Mouse (Mus musculus): ENCODE measurements around the gene Ap2a2. TPM values are rescaled to one million over a fixed set of nuclear protein-coding genes. Genes with fewer than 3 reads are reported as not detected.
A peak's percentile ranks its signal among the peaks of the same experiment; 100 is the strongest.

Ap2a2 gene
- polyA plus RNA-seq, 1 experiment from 2014 or later: 132 TPM

DNA sequence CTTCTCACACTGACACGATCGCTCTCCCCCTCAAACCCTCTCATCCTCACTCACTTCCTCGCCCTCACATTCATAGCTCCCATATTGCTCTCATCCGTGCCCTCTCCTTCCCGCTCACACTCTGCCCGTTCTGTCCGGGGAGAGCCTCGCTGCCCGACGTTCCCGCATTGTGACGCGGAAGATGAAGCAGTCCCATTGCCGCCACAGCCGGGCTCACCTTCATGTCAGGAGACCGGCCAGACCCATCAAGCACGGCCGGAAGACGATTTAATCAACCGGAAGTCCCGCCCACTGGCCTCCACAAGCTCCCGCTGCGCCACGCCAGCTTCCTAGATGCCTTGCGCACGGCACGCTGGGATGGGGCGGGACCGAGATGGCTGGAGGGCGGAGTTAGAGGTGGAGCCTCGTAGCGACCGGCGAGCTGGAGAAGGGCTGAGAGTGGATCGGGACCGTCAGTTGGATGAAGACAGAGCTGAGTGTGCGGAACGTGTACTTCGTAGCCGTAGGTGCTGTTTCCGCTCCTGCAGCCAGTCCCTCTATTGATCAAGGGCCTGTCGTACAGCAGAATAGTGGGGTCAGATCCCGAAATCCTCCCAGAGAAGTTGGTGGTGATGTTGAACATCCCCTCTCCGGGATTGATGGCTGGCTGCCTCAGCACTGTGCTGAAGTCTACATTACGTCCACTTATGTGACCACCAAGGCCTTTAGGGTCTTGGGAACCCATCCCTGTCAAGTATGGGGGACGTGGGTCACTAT, 22.2 kb upstream of the Ap2a2 start, which contains the start of gene Chid1:
Gene Chid1, minus strand, starts transcription at position 302 of the 756 bp plus-strand sequence.
- peak; percentile 97 for ATAC-seq (replicated peaks)
- peak within 1 kb of the TSS; percentile 76 for H3K4me3 ChIP-seq
- H3K9ac ChIP-seq: peak within 1 kb of the TSS; percentile 77
- peak within 1 kb of the TSS; percentile 71 for H3K4me2 ChIP-seq
- peak within 1 kb of the TSS; percentile 86 for H3K27ac ChIP-seq
- WGBS: under 1% methylated on average over 46 of the region's 46 CpGs
- no peaks in the 10 kb centered on the region for H3K27me3 ChIP-seq (replicated peaks)
- no peaks in the 10 kb centered on the region for H3K36me3 ChIP-seq (replicated peaks)
- H3K4me1 ChIP-seq: peaks cover 24% of the 10 kb centered on the region
- H3K9me3 ChIP-seq: no peaks in the 10 kb centered on the region

- peak overlapping the region; percentile 76 for H3K4me3 ChIP-seq
- peak; percentile 35; the same call in 1 of the 2 replicates for ATAC-seq (replicated peaks)
- peak overlapping the region; percentile 77 for H3K9ac ChIP-seq
- no peaks in the 10 kb centered on the region for H3K27me3 ChIP-seq (replicated peaks)
- H3K27ac ChIP-seq: peak overlapping the region; percentile 86
- H3K9me3 ChIP-seq: no peaks in the 10 kb centered on the region
- no peaks in the 10 kb centered on the region for H3K36me3 ChIP-seq (replicated peaks)
- whole genome bisulfite sequencing: 63% methylated on average over 13 of the region's 13 CpGs
- peak overlapping the region; percentile 71 for H3K4me2 ChIP-seq
- peaks cover 24% of the 10 kb centered on the region for H3K4me1 ChIP-seq
Measured at GRCm38 (mm10) chr7:141540312-141541081, 21.5 kb upstream of the Ap2a2 start.

DNA sequence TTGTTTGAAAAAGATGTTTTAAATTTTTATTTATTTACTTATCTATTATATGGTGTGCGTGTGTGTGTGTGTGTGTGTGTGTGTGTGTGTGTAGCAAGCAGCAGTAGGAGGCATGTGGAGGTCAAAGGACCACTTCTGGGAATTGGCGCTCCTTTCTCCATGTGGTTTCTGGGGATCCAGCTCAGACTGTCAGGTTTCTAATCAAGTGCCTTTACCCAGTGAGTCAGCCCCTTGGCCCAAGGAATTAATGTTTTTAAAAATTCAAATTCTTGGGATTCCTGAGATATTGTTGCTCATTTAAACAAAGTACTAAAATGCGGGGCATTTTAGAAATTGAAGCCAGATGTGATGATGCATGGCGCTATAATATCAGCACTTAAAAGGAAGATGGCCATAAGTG, 20.3 kb upstream of the Ap2a2 start:
- no peak overlapping the region for H3K4me3 ChIP-seq
- H3K9ac ChIP-seq: no peak overlapping the region
- H3K9me3 ChIP-seq: no peaks in the 10 kb centered on the region
- 82% methylated on average over 4 of the region's 4 CpGs for WGBS
- no peaks in the 10 kb centered on the region for H3K27me3 ChIP-seq (replicated peaks)
- H3K4me2 ChIP-seq: no peak overlapping the region
- H3K4me1 ChIP-seq: peaks cover 24% of the 10 kb centered on the region
- no peaks in the 10 kb centered on the region for H3K36me3 ChIP-seq (replicated peaks)
- no peak overlapping the region for H3K27ac ChIP-seq
- no peak for ATAC-seq (replicated peaks)

DNA sequence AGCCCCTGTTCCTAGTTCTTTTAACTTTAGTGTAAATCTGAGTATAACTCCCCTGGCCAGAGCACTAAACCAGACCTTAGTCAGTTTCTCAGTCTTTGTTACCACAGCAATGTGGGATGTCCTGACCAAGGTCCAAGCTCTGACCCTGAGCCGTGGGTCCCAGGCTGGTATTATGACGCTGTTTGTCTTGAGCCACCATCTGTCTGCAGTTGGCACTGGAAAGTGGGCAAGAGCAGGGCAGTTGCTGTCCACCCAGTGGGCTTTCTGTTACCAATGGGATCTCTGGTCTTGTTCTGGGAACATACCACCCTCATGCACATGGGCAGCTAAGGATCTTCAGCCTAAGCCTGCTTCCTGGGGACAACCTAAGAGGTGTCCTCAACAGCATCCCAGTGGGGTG, 19.4 kb upstream of the Ap2a2 start:
- Histone ChIP-seq H3K36me3 (replicated peaks) (no peaks in the 10 kb centered on the region), H3K4me2 (no peak overlapping the region), H3K9ac (no peak overlapping the region), H3K9me3 (no peaks in the 10 kb centered on the region), H3K27ac (no peak overlapping the region), H3K27me3 (replicated peaks) (no peaks in the 10 kb centered on the region), H3K4me3 (no peak overlapping the region), H3K4me1 (peaks cover 24% of the 10 kb centered on the region)
- no peak for ATAC-seq (replicated peaks)
- 95% methylated on average over 2 of the region's 2 CpGs for WGBS

GRCm38 (mm10) chr7:141544654-141545053, 17.3 kb upstream of the Ap2a2 start:
- no peaks in the 10 kb centered on the region for H3K27me3 ChIP-seq (replicated peaks)
- H3K27ac ChIP-seq: no peak overlapping the region
- no peak for ATAC-seq (replicated peaks)
- peaks cover 9% of the 10 kb centered on the region for H3K4me1 ChIP-seq
- no peak overlapping the region for H3K9ac ChIP-seq
- H3K36me3 ChIP-seq (replicated peaks): no peaks in the 10 kb centered on the region
- H3K9me3 ChIP-seq: no peaks in the 10 kb centered on the region
- 82% methylated on average over 4 of the region's 4 CpGs for WGBS
- H3K4me3 ChIP-seq: no peak overlapping the region
- no peak overlapping the region for H3K4me2 ChIP-seq

GRCm38 (mm10) chr7:141549432-141550061, 12.4 kb upstream of the Ap2a2 start:
- no peak overlapping the region for H3K4me3 ChIP-seq
- H3K27ac ChIP-seq: no peak overlapping the region
- 89% methylated on average over 3 of the region's 3 CpGs for WGBS
- no peak overlapping the region for H3K9ac ChIP-seq
- H3K36me3 ChIP-seq (replicated peaks): no peaks in the 10 kb centered on the region
- H3K4me2 ChIP-seq: no peak overlapping the region
- H3K27me3 ChIP-seq (replicated peaks): no peaks in the 10 kb centered on the region
- no peaks in the 10 kb centered on the region for H3K4me1 ChIP-seq
- ATAC-seq (replicated peaks): no peak
- H3K9me3 ChIP-seq: no peaks in the 10 kb centered on the region

- H3K27me3 ChIP-seq (replicated peaks): no peaks in the 10 kb centered on the region
- no peak for ATAC-seq (replicated peaks)
- no peaks in the 10 kb centered on the region for H3K9me3 ChIP-seq
- H3K9ac ChIP-seq: no peak overlapping the region
- H3K36me3 ChIP-seq (replicated peaks): no peaks in the 10 kb centered on the region
- H3K4me1 ChIP-seq: no peaks in the 10 kb centered on the region
- 80% methylated on average over 2 of the region's 2 CpGs for WGBS
- H3K4me2 ChIP-seq: no peak overlapping the region
- H3K4me3 ChIP-seq: no peak overlapping the region
- no peak overlapping the region for H3K27ac ChIP-seq
Measured at GRCm38 (mm10) chr7:141550464-141550863, 11.5 kb upstream of the Ap2a2 start.

DNA sequence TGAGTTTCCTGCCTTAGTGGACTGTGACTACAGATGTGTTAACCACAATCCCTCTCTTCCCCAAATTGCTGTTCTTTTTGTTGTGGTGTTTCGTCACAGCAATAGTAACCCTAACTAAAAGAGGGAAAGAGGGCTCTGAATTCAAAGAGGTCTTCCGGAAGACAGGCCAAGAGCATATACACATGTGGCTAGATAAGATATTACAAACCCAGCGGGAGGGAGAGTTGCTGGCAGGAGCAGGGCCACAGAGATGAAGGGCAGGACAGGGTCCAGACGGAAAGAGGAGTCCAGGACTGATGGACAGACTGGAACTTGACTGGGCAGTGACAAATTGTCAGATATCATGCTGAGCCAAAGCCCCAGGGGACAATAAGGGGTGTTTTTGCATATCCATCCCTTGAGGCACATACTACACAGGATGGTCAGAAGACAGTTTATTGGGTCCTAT, 3.6 kb upstream of the Ap2a2 start:
- peaks cover 8% of the 10 kb centered on the region for H3K4me1 ChIP-seq
- no peak for ATAC-seq (replicated peaks)
- no peaks in the 10 kb centered on the region for H3K27me3 ChIP-seq (replicated peaks)
- no peak overlapping the region for H3K9ac ChIP-seq
- H3K36me3 ChIP-seq (replicated peaks): no peaks in the 10 kb centered on the region
- H3K4me2 ChIP-seq: no peak overlapping the region
- no peak overlapping the region for H3K27ac ChIP-seq
- H3K9me3 ChIP-seq: no peaks in the 10 kb centered on the region
- no peak overlapping the region for H3K4me3 ChIP-seq
- WGBS: 69% methylated on average over 4 of the region's 4 CpGs

GRCm38 (mm10) chr7:141558946-141559345, 3.0 kb upstream of the Ap2a2 start:
- Histone ChIP-seq H3K27ac (no peak overlapping the region), H3K4me3 (no peak overlapping the region), H3K4me2 (no peak overlapping the region), H3K9ac (no peak overlapping the region), H3K9me3 (no peaks in the 10 kb centered on the region), H3K27me3 (replicated peaks) (no peaks in the 10 kb centered on the region), H3K4me1 (peaks cover 14% of the 10 kb centered on the region), H3K36me3 (replicated peaks) (no peaks in the 10 kb centered on the region)
- ATAC-seq (replicated peaks): no peak

GRCm38 (mm10) chr7:141559726-141560325, 2.1 kb upstream of the Ap2a2 start:
- WGBS: 59% methylated on average over 2 of the region's 2 CpGs
- Histone ChIP-seq H3K4me3 (no peak overlapping the region), H3K9ac (no peak overlapping the region), H3K4me2 (no peak overlapping the region), H3K27ac (no peak overlapping the region), H3K36me3 (replicated peaks) (no peaks in the 10 kb centered on the region), H3K4me1 (peaks cover 23% of the 10 kb centered on the region), H3K27me3 (replicated peaks) (no peaks in the 10 kb centered on the region), H3K9me3 (no peaks in the 10 kb centered on the region)
- ATAC-seq (replicated peaks): no peak

DNA sequence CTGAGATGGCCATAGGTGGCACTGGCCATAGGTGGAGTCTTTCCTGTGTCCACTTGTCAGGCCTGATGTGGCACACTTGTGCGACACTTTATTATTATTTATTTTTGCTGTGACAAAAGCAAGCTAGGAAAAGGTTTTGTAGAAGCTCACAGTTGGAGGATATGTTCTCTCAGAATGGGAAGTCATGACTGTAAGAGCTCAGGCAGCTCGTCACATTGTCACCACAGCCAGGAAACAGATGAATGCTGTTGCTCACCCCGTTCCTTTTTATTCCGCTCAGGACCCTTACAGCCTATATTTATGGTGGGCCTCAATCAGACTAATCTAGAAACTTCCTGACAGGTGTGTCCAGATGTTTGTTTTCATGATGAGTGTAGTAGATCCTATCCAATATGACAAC, 1.5 kb upstream of the Ap2a2 start:
- H3K27ac ChIP-seq: no peak overlapping the region
- no peak overlapping the region for H3K4me2 ChIP-seq
- no peaks in the 10 kb centered on the region for H3K36me3 ChIP-seq (replicated peaks)
- ATAC-seq (replicated peaks): no peak
- peaks cover 25% of the 10 kb centered on the region for H3K4me1 ChIP-seq
- H3K9ac ChIP-seq: no peak overlapping the region
- H3K27me3 ChIP-seq (replicated peaks): no peaks in the 10 kb centered on the region
- WGBS: 83% methylated on average over 4 of the region's 4 CpGs
- H3K4me3 ChIP-seq: no peak overlapping the region
- no peaks in the 10 kb centered on the region for H3K9me3 ChIP-seq

GRCm38 (mm10) chr7:141562421-141562851, 463 bp downstream of the Ap2a2 start:
- Histone ChIP-seq H3K9me3 (no peaks in the 10 kb centered on the region), H3K27ac (peak overlapping the region; percentile 90), H3K4me1 (peaks cover 36% of the 10 kb centered on the region), H3K27me3 (replicated peaks) (no peaks in the 10 kb centered on the region), H3K4me2 (peak overlapping the region; percentile 80), H3K9ac (peak overlapping the region; percentile 98), H3K36me3 (replicated peaks) (no peaks in the 10 kb centered on the region), H3K4me3 (peak overlapping the region; percentile 93)
- peak; percentile 65 for ATAC-seq (replicated peaks)
- WGBS: under 1% methylated on average over 33 of the region's 33 CpGs
